Mouse (Mus musculus) G1E (cell line): ENCODE results near the gene Gabra4. TPM values are rescaled to one million over a fixed set of nuclear protein-coding genes. Genes with fewer than 3 reads are reported as not detected.
"Not testable (repeated sequence)": the region's sequence is repeated elsewhere in the genome, so short reads cannot be mapped to it uniquely, and the experiment has no call there.

ENCODE experiments used
- ATAC-seq: 2 replicates; pipeline ENCODE4 v1.8.0; 2016; ENCODE audit warnings: mild to moderate bottlenecking; ENCODE audit not compliant: insufficient number of reproducible peaks, poor library complexity, low FRiP score, severe bottlenecking; ENCODE audit errors: extremely low read depth
- DNase-seq: peaks from one replicate; pipeline ENCODE4 v3.0.0; 2012; ENCODE audit warnings: low spot score
- H3K27me3 ChIP-seq: 2 replicates; pipeline ENCODE4 v1.6.1; 2012; ENCODE audit warnings: mild to moderate bottlenecking, low read length, inconsistent platforms; ENCODE audit not compliant: insufficient read depth
- H3K36me3 ChIP-seq: replicated peaks from 2 replicates; pipeline ENCODE3; 2012; ENCODE audit warnings: mild to moderate bottlenecking, inconsistent platforms
- H3K4me1 ChIP-seq: 2 replicates; pipeline ENCODE4 v1.6.1; 2012; ENCODE audit warnings: low read depth, low read length, inconsistent platforms, mixed read lengths; ENCODE audit not compliant: insufficient read depth
- H3K4me3 ChIP-seq: 2 replicates; pipeline ENCODE4 v1.5.1; 2012; ENCODE audit warnings: low read depth, mild to moderate bottlenecking, inconsistent platforms, low read length, moderate library complexity, mixed read lengths
- H3K9me3 ChIP-seq: replicated peaks from 2 replicates; pipeline ENCODE4 v1.6.1; 2012; ENCODE audit warnings: inconsistent platforms
- CTCF ChIP-seq: IDR thresholded peaks from 2 replicates; pipeline ENCODE4 v1.5.1; 2012; ENCODE audit warnings: low read depth, low read length, inconsistent platforms, mixed read lengths
- GATA1 ChIP-seq: IDR thresholded peaks from 2 replicates; pipeline ENCODE4 v1.6.1; 2012; ENCODE audit warnings: borderline replicate concordance, low read length, inconsistent platforms, mixed read lengths
- GATA2 ChIP-seq: IDR thresholded peaks from 2 replicates; pipeline ENCODE4 v1.6.1; 2012; ENCODE audit warnings: low read depth, low read length, inconsistent platforms, borderline replicate concordance
- POLR2AphosphoS5 ChIP-seq: IDR thresholded peaks from 2 replicates; pipeline ENCODE4 v1.6.1; 2012; ENCODE audit warnings: low read depth, low read length, inconsistent platforms; ENCODE audit not compliant: insufficient replicate concordance
- TAL1 ChIP-seq: conservative IDR thresholded peaks from 2 replicates; pipeline ENCODE4 v1.6.1; 2012; ENCODE audit warnings: low read depth, low read length, inconsistent platforms, mixed read lengths
- polyA plus RNA-seq: library from polyadenylated mRNA; stranded (reverse); fragments of >175 nt; gene quantifications from 2 replicates; pipeline ENCODE4 v1.2.3, GENCODE M21; 2012
- total RNA-seq, 2 experiments: library from RNA; stranded (forward) in 1 of 2; stranded (reverse) in 1 of 2; fragments of 200-1000 nt in 1 of 2; fragments of >200 nt in 1 of 2; fragmentation: Nextera tagmentation in 1 of 2; gene quantifications; 2 replicates each; pipeline ENCODE4 v1.2.3; 2014 to 2017

Gene Gabra4
- total and polyA plus RNA-seq, 3 experiments, result 0.16 TPM; not detected in 2

GRCm38 (mm10) chr5:71593745-71594255 is 64.3 kb downstream of the Gabra4 start:
- ATAC-seq, result no peak
- no peak overlapping the region for H3K4me3 ChIP-seq

GRCm38 (mm10) chr5:71571646-71572237 is 86.4 kb downstream of the Gabra4 start:
- H3K36me3 ChIP-seq, result no peaks in the 10 kb centered on the region
- no peak overlapping the region for H3K4me3 ChIP-seq
- H3K4me1 ChIP-seq, result no peaks in the 10 kb centered on the region
- DNase-seq (no peak), ATAC-seq (no peak)
- no peak for TF ChIP-seq POLR2AphosphoS5
- TF ChIP-seq CTCF, result no peak
- no peak for TF ChIP-seq GATA1
- no peak for TF ChIP-seq TAL1
- no peak for TF ChIP-seq GATA2
- H3K9me3 ChIP-seq, result peaks cover 5% of the 10 kb centered on the region
- no peaks in the 10 kb centered on the region for H3K27me3 ChIP-seq

More at GRCm38 (mm10) chr5:71593745-71594255, 64.3 kb downstream of the Gabra4 start:
- no peaks in the 10 kb centered on the region for H3K36me3 ChIP-seq
- no peaks in the 10 kb centered on the region for H3K9me3 ChIP-seq
- TF ChIP-seq GATA1 (no peak), TAL1 (no peak), POLR2AphosphoS5 (no peak), CTCF (no peak), GATA2 (no peak)
- no peaks in the 10 kb centered on the region for H3K27me3 ChIP-seq
- no peaks in the 10 kb centered on the region for H3K4me1 ChIP-seq
- no peak for DNase-seq

- Histone ChIP-seq H3K9me3 (no peaks in the 10 kb centered on the region), H3K4me3 (no peak within 1 kb of the TSS), H3K4me1 (no peaks in the 10 kb centered on the region), H3K36me3 (no peaks in the 10 kb centered on the region), H3K27me3 (no peaks in the 10 kb centered on the region)
- no peak for TF ChIP-seq CTCF
- no peak for TF ChIP-seq GATA2
- TF ChIP-seq TAL1, result no peak
- TF ChIP-seq POLR2AphosphoS5, result no peak
- no peak for TF ChIP-seq GATA1
- DNase-seq (no peak), ATAC-seq (no peak)
Measured at GRCm38 (mm10) chr5:71548079-71548478, 110.0 kb downstream of the Gabra4 start, which contains the start of gene Cox7b2. Cox7b2 (minus strand) TSS chr5:71548205.

- Histone ChIP-seq H3K4me1 (no peaks in the 10 kb centered on the region), H3K9me3 (no peaks in the 10 kb centered on the region), H3K36me3 (no peaks in the 10 kb centered on the region), H3K4me3 (no peak overlapping the region), H3K27me3 (no peaks in the 10 kb centered on the region)
- no peak for TF ChIP-seq GATA1
- TF ChIP-seq GATA2, result no peak
- no peak for TF ChIP-seq POLR2AphosphoS5
- no peak for TF ChIP-seq CTCF
- TF ChIP-seq TAL1, result no peak
- ATAC-seq, result no peak; the same call in 1 of the 2 replicates
- no peak for DNase-seq
Measured at GRCm38 (mm10) chr5:71545554-71545953, 112.6 kb downstream of the Gabra4 start.

GRCm38 (mm10) chr5:71525486-71525885 is 132.6 kb downstream of the Gabra4 start:
- H3K36me3 ChIP-seq, H3K4me1 ChIP-seq, ATAC-seq, DNase-seq, H3K4me3 ChIP-seq, H3K27me3 ChIP-seq, H3K9me3 ChIP-seq: not testable (repeated sequence)

Other genes starting within 250 kb of the Gabra4 start
- gene Cox7b2, start 110.1 kb downstream of the Gabra4 start, total RNA-seq (2014; fragmentation: Nextera tagmentation), result not detected in 2 replicates
- not detected in 2 replicates for gene Cox7b2, start 110.1 kb downstream of the Gabra4 start, total RNA-seq (2017)
- not detected in 2 replicates for gene Cox7b2, start 110.1 kb downstream of the Gabra4 start, polyA plus RNA-seq
- not detected in 2 replicates for gene Gabrb1, start 195 bp downstream of the Gabra4 start, total RNA-seq (2014; fragmentation: Nextera tagmentation)
- 0.11 and 0.12 TPM in 2 replicates for gene Gabrb1, start 195 bp downstream of the Gabra4 start, total RNA-seq (2017)
- not detected in 2 replicates for gene Gabrb1, start 195 bp downstream of the Gabra4 start, polyA plus RNA-seq